Mouse (Mus musculus) 3T3-L1 (cell line): Measurements from ENCODE around the gene Lpar2.

ENCODE experiments used
- DNase-seq: peaks from one replicate; pipeline ENCODE4 v3.0.0-alpha.2; 2015; ENCODE audit warnings: low read depth, low spot score

The Lpar2 gene

DNA sequence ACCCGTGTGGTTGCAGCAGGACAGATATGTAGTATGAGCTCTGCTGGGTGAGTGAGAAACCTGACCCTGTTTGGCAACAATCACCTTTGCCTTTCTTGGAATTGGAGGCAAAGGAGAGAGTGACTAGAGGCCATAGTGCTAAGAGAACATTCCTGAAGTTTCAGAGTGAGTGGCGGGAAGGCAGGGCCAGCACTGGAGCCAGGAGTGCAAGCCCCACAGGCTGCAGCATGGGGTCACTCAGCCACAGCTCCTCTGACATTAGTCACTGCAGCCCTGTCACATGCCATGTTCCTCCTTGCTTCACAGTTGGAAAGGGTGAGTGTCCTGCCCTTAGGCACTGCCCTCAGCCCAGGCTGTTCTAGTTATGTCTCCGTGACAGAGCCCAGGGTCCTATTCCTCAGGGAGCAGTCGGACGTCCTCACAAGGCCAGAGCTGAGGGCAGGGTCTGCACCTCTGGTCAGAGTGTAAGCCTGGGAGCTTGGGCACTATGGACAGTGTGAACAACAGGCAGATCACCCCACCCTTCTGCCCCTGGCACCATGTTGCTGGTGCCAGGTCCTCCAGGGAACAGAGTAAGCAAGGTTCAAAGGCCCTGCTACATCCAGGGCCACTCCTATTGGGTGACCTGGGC lies 45.6 kb downstream of the Lpar2 start:
- peak; percentile 69 for DNase-seq

- no peak for DNase-seq
Observed at GRCm38 (mm10) chr8:69870003-69870765, 48.0 kb downstream of the Lpar2 start.

GRCm38 (mm10) chr8:69870907-69871306 lies 48.7 kb downstream of the Lpar2 start:
- no peak for DNase-seq

- DNase-seq, result peak; percentile 90
Observed at GRCm38 (mm10) chr8:69874155-69874554, 51.9 kb downstream of the Lpar2 start.

DNA sequence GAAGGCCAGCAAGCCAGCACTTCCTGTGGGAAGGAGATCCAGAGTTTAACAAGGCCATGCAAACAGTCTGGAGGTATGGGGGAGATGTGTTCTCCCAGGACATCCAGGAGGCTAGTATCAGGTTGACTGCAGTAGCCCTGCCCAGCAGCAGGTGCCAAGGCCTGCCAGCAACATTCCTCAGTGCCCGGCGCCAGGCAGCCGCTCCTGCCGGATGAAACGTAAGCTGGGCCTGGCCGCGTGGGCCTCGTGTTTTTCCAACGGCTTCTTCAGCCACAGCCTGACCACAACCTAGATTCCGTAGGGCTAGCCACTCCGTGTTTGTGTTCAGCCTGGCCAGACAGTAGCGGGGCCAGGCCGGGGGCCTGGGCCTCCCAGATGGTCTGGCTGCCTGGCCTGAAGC lies 52.4 kb downstream of the Lpar2 start:
- DNase-seq, result peak; percentile 22

GRCm38 (mm10) chr8:69876097-69876496 lies 53.9 kb downstream of the Lpar2 start:
- DNase-seq, result peak; percentile 57

- DNase-seq, result no peak
Observed at GRCm38 (mm10) chr8:69876967-69877366, 54.7 kb downstream of the Lpar2 start.

DNA sequence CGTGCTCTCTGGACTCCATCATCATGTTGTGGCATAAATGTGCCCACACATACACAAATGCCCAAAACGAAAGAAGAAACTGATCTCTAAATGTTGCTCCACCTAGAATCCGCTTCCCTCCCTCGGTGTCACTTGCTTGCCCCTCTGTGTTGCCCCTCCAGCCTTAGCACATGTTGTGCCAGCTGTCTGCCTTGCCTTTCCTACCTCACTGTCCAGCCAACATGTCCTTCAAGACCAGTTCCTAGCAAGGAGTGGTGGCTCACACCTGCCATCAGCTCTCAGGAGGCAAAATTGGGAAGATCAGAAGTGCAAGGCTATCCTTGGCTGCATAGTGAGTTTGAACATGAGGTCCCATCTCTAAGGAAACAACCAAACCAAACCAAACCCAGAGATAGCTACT lies 55.2 kb downstream of the Lpar2 start:
- no peak for DNase-seq

DNA sequence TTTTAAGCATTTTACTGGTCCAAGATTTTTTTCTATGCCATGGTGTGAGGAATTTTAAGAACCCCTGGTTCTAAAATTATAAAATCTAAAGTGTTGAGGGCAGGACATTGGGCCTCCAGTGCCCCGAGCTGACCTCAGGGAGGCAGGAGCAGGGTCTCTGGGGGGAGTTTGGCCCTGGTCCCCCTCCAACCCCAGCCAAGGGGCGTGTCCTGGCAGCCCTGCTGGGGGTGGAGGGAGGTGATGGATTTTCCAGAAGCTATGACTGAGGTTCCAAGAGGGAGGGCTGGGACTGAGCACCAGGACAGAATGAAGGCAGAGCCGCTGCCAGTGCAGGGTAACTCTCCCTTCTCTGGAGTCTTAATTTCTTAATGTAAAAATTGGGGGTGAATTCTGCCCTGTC lies 55.8 kb downstream of the Lpar2 start:
- no peak for DNase-seq

DNA sequence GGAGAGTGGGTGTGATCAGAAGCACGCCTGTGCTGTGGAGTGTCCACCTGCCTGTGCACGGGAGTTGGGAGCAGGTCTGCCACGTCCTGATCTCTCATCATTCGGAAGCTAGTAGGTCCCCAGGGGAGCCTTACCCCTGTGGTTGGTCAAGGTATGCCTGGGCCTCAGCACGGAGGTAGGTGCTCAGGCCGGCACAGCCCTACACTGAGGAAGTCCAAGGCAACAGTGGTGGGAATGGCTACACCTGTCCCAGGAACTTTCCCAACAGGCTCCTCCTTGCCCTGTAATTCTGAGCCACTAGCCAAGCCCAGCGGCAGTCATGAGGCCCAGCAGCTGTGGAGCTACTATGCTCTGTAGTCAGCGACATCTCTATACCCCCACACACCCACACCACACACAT lies 57.4 kb downstream of the Lpar2 start:
- no peak for DNase-seq
